In the genomic region with DNA sequence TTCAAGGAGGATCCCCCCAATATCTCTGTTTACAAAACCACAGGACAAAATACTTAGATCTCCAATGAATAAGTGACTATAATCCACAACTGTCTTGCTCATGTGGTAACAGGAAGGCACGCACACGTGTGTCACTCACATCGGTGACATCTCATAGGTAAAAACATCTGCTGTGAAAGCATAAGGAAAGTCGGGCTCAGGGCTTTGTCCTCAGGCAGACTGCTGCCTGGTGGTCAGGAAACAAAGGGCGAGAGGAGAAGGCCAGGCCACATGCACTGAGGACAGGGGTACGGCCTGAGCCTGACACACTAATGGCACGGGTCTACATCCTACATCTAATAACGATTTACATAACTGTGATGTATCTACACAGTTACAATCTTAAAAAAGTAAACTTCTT, we compare ENCODE assay signal across 24 mouse cellular contexts.
"Had no signal": no experiment of that assay in that cellular context is flagged by ENCODE, and none has a peak within 500 bp of the region (broad histone marks: within the 10 kb centered on the region; RNA-seq: fewer than 3 reads in every experiment).

No protein-coding gene starts in this region.

- H3K4me2 ChIP-seq: heart, embryonic 11.5 days; hindbrain, embryonic 13.5 days; hindbrain, embryonic 15.5 days; intestine, embryonic 15.5 days; limb, embryonic 12.5 days; liver, embryonic 11.5 days; liver, embryonic 13.5 days; liver, embryonic 15.5 days had no signal

- ATAC-seq: inflammation-experienced regulatory T-cells, adult 6 months; intestine, embryonic 15.5 days; intestine, postnatal 0 days had no signal

- H3K27ac ChIP-seq: gastrocnemius, adult 2 months; hindbrain, embryonic 13.5 days; hindbrain, embryonic 15.5 days; intestine, embryonic 15.5 days; layer of hippocampus, adult 2 months; left cerebral cortex, adult 2 months; limb, embryonic 10.5 days; limb, embryonic 12.5 days; liver, embryonic 13.5 days; liver, embryonic 15.5 days had no signal

- H3K9me3 ChIP-seq: hindbrain, embryonic 13.5 days; hindbrain, embryonic 15.5 days; intestine, embryonic 15.5 days; limb, embryonic 10.5 days; limb, embryonic 12.5 days; liver, embryonic 13.5 days; liver, embryonic 15.5 days had no signal

- H3K4me3 ChIP-seq: gastrocnemius, adult 2 months; hindbrain, embryonic 13.5 days; hindbrain, embryonic 15.5 days; intestine, embryonic 15.5 days; layer of hippocampus, adult 2 months; left cerebral cortex, adult 2 months; limb, embryonic 10.5 days; limb, embryonic 12.5 days; liver, embryonic 13.5 days; liver, embryonic 15.5 days had no signal

- H3K27me3 ChIP-seq: hindbrain, embryonic 13.5 days; hindbrain, embryonic 15.5 days; intestine, embryonic 15.5 days; limb, embryonic 12.5 days; liver, embryonic 13.5 days; liver, embryonic 15.5 days had no signal

- DNase-seq: gastrocnemius, adult 2 months; gastrocnemius, postnatal 10 days; gastrocnemius, postnatal 25 days; heart, postnatal 14 days; heart, postnatal 4 days; kidney, adult 18-20 months; kidney, adult 8-10 months; kidney, postnatal 10 days; kidney, postnatal 25 days; kidney, postnatal 4 days; liver; liver, embryonic 13.5 days had no signal

- H3K4me1 ChIP-seq: hindbrain, embryonic 13.5 days; hindbrain, embryonic 15.5 days; intestine, embryonic 15.5 days; limb, embryonic 10.5 days; liver, embryonic 13.5 days; liver, embryonic 15.5 days had no signal

- H3K9ac ChIP-seq: hindbrain, embryonic 13.5 days; hindbrain, embryonic 15.5 days; intestine, embryonic 15.5 days; limb, embryonic 12.5 days; liver, embryonic 13.5 days; liver, embryonic 15.5 days had no signal
